Mouse (Mus musculus): Measurements from ENCODE around the gene Adgrb2. TPM values are rescaled to one million over a fixed set of nuclear protein-coding genes. Genes with fewer than 3 reads are reported as not detected.

The Adgrb2 gene
- total RNA-seq, 2 experiments from 2014 or later = 549 to 563 TPM

GRCm38 (mm10) chr4:130016010-130016409 lies 31.3 kb downstream of the Adgrb2 start:
- H3K4me3 ChIP-seq = no peak overlapping the region
- H3K27ac ChIP-seq = peak overlapping the region; percentile 70
- no peak for TF ChIP-seq CTCF (conservative IDR thresholded peaks at IDR 0.05)
- no peak for DNase-seq (ENCODE audit: low spot score in 2 of 2)

GRCm38 (mm10) chr4:130017036-130017674 lies 32.5 kb downstream of the Adgrb2 start:
- DNase-seq (ENCODE audit: low spot score in 2 of 2) = no peak
- H3K4me3 ChIP-seq = no peak overlapping the region
- peak overlapping the region; percentile 43; the same call in 1 of the 2 replicates for H3K27ac ChIP-seq
- no peak for TF ChIP-seq CTCF (conservative IDR thresholded peaks at IDR 0.05)

- no peak for TF ChIP-seq CTCF (conservative IDR thresholded peaks at IDR 0.05)
- Histone ChIP-seq H3K27ac (peak overlapping the region; percentile 86), H3K4me3 (no peak overlapping the region)
- DNase-seq (ENCODE audit: low spot score in 2 of 2) = no peak
Measured at GRCm38 (mm10) chr4:130022952-130023351, 38.3 kb downstream of the Adgrb2 start.

- peak overlapping the region; percentile 86 for H3K27ac ChIP-seq
- DNase-seq (ENCODE audit: low spot score in 2 of 2) = peak in 1 of 2 experiments; percentile 62
- H3K4me3 ChIP-seq = no peak overlapping the region
- TF ChIP-seq CTCF (conservative IDR thresholded peaks at IDR 0.05) = no peak
Measured at GRCm38 (mm10) chr4:130023511-130024231, 39.0 kb downstream of the Adgrb2 start.

- Histone ChIP-seq H3K27ac (no peak overlapping the region), H3K4me3 (no peak overlapping the region)
- DNase-seq (ENCODE audit: low spot score in 2 of 2) = no peak
- TF ChIP-seq CTCF (conservative IDR thresholded peaks at IDR 0.05) = no peak
Measured at GRCm38 (mm10) chr4:130025544-130025943, 40.9 kb downstream of the Adgrb2 start.

GRCm38 (mm10) chr4:130031146-130031545 lies 46.5 kb downstream of the Adgrb2 start:
- no peak for TF ChIP-seq CTCF (conservative IDR thresholded peaks at IDR 0.05)
- no peak for DNase-seq (ENCODE audit: low spot score in 2 of 2)
- Histone ChIP-seq H3K4me3 (no peak overlapping the region), H3K27ac (no peak overlapping the region)

GRCm38 (mm10) chr4:130033496-130033895 lies 48.8 kb downstream of the Adgrb2 start:
- no peak for DNase-seq (ENCODE audit: low spot score in 2 of 2)
- Histone ChIP-seq H3K27ac (no peak overlapping the region), H3K4me3 (no peak overlapping the region)
- TF ChIP-seq CTCF (conservative IDR thresholded peaks at IDR 0.05) = no peak

GRCm38 (mm10) chr4:130036112-130036511 lies 51.4 kb downstream of the Adgrb2 start:
- H3K4me3 ChIP-seq = no peak overlapping the region
- H3K27ac ChIP-seq = no peak overlapping the region
- peak; percentile 85 for TF ChIP-seq CTCF (conservative IDR thresholded peaks at IDR 0.05)
- DNase-seq (ENCODE audit: low spot score in 2 of 2) = peak in 1 of 2 experiments; percentile 61

GRCm38 (mm10) chr4:130036573-130037401 lies 52.1 kb downstream of the Adgrb2 start:
- peak in 1 of 2 experiments; percentile 61 for DNase-seq (ENCODE audit: low spot score in 2 of 2)
- no peak for TF ChIP-seq CTCF (conservative IDR thresholded peaks at IDR 0.05)
- Histone ChIP-seq H3K27ac (peak overlapping the region; percentile 28; the same call in 1 of the 2 replicates), H3K4me3 (peak overlapping the region; percentile 1; the same call in 1 of the 2 replicates)

- TF ChIP-seq CTCF (conservative IDR thresholded peaks at IDR 0.05) = no peak
- Histone ChIP-seq H3K4me3 (no peak overlapping the region), H3K27ac (no peak overlapping the region)
- DNase-seq (ENCODE audit: low spot score in 2 of 2) = no peak
Measured at GRCm38 (mm10) chr4:130039351-130039750, 54.7 kb downstream of the Adgrb2 start.

GRCm38 (mm10) chr4:130041076-130041475 lies 56.4 kb downstream of the Adgrb2 start:
- Histone ChIP-seq H3K4me3 (no peak overlapping the region), H3K27ac (no peak overlapping the region)
- no peak for DNase-seq (ENCODE audit: low spot score in 2 of 2)
- TF ChIP-seq CTCF (conservative IDR thresholded peaks at IDR 0.05) = no peak

GRCm38 (mm10) chr4:130044211-130044610 lies 59.5 kb downstream of the Adgrb2 start:
- Histone ChIP-seq H3K27ac (no peak overlapping the region), H3K4me3 (no peak overlapping the region)
- TF ChIP-seq CTCF (conservative IDR thresholded peaks at IDR 0.05) = no peak
- no peak for DNase-seq (ENCODE audit: low spot score in 2 of 2)

- no peak overlapping the region for H3K27ac ChIP-seq
- TF ChIP-seq CTCF (conservative IDR thresholded peaks at IDR 0.05) = no peak
- no peak for DNase-seq (ENCODE audit: low spot score in 2 of 2)
- H3K4me3 ChIP-seq = no peak overlapping the region
Measured at GRCm38 (mm10) chr4:130045609-130046008, 60.9 kb downstream of the Adgrb2 start.

All from layer of hippocampus, adult 2 months (tissue).